Mouse (Mus musculus) spleen, postnatal 4 days (tissue): ENCODE data around the gene Clic1.
"Not testable (repeated sequence)": the region's sequence is repeated elsewhere in the genome, so short reads cannot be mapped to it uniquely, and the experiment has no call there.

ENCODE experiments used
- DNase-seq, 2 experiments: peaks; one replicate each; pipeline ENCODE4 v3.0.0; 2022; ENCODE audit warnings: low spot score in 2 of 2

Gene Clic1

GRCm38 (mm10) chr17:35021163-35021808, 28.5 kb upstream of the Clic1 start:
- DNase-seq = peak; percentile 89 to 98

DNA sequence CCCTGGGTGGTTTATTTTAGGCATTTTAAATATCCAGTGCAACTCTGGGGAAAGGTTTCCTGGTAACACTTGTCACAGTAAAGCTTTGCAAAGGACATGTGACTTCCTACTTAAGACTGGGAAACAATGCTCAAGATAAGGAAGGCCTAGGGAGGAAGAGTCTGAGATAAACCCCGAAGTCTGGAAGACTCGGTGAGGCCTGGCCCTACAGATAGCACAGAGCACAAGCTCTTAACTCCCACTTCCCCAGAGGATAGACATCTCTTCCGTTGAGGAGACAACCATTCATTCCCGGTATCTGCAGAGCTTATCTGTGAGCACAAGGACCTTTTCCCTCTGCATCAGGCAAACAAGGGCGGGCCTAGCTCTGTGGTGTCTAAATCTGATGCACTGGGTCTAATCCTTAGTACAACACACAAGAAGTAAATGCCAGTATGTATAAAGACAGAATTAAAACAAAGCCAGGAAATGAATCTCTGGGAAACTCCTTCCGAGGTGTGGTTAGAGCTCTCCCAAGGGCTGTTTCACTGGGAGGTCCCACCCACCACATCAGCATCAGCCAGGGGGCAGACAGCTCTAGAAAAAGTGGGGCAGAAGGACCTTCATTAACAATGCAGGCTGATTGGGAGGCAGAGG, 27.8 kb upstream of the Clic1 start:
- DNase-seq = no peak

GRCm38 (mm10) chr17:35022541-35023060, 27.2 kb upstream of the Clic1 start:
- DNase-seq = peak in 1 of 2 experiments; percentile 64

DNA sequence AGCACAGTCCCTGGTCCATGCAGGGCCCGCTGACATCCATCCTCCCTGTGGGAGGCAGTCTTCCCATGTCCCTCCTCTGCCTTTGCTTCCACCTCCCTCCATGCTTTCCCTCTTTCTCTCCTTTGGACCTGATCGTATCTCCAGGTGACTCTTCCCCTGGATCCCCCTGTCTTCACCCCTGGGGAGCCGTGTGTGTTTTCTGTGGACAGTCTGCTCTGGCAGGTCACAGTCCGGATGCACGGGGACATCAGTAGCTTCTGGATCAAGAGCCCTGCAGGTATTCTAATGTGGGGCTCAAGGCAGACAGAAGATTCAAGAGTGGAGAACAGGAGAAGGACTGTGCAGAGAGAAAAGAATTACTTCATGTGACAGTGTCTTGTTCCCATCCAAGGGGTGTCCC, 26.5 kb upstream of the Clic1 start:
- peak in 1 of 2 experiments; percentile 60 for DNase-seq

DNA sequence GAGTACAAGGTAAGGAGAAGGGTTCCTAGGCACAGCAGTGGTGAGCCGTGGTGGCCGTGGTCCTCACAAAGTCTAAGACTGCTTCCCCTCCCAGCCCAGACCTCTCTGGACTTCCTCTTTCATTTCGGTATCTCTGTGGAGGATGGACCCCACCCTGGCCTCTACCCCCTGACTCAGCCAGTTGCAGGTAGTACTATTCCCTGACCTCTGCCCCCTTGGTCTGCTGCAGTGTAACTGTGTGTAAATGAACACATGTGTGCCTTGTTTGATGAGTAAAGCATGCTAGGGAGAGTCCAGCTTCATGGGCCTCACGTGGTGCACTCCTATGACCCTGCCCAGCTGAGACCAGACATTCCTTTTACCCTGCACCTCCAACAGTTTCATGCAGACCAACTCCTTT, 26.0 kb upstream of the Clic1 start:
- DNase-seq = peak in 1 of 2 experiments; percentile 27

DNA sequence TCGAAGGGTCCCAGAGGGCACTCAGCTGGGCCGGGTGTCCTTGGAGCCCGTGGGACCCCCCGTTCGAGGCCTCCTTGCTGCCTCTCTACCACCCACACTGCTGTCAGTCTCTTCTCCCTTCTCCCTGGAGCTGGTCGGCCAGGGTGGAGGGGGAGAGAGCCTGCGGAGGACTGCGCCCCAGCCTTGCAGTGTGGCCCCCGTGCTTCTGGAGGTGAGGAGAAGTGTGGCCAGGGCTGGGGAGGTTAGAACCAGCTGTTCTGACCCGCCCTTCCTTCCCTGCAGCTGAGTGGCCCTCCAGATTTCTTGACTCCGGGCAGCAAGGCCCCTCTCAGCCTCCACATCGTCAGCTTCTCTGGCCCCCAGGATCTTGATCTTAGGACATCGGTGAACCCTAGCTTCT, 25.5 kb upstream of the Clic1 start:
- peak; percentile 20 to 67 for DNase-seq

DNA sequence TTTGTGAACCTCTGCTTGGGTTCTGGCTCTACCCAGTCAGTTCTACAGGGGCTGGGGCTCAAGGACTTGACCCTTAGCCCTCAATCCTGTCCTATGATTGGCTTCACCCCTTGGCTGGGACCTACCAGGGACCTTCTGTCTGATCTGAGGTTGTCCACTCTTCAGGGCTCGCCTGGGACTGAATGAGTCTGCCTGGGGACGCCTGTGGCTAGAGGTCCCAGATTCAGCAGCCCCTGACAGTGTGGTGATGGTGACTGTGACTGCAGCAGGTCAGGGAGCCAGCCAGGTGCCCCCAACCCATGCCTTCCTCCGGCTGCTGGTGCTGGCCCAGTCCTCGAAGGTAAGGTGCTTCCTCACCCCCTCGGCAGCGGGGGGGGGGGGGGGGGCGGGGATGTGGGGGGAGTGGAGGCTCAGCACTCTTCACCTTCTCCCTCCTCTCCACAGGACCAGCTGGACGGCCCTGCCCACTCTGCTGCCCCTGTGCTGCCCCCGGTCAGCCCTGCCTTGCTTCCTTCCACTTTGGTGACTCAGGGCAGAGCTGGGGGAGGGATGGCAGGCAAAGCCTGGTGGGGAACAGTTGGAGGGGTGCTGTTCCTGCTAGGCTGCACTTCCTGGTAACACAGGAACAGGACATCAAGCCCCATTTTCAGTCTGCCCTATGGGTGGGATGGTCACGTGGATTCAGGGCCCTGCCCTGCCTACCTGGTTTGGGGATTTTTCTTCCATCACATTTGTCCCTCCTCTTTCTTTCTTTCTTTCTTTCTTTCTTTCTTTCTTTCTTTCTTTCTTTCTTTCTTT, 24.9 kb upstream of the Clic1 start:
- DNase-seq = peak; percentile 15 to 65

- DNase-seq = peak in 1 of 2 experiments; percentile 61
Measured at GRCm38 (mm10) chr17:35026206-35026605, 23.6 kb upstream of the Clic1 start.

GRCm38 (mm10) chr17:35027277-35028068, 22.3 kb upstream of the Clic1 start, which contains the start of gene Sapcd1:
TSS of gene Sapcd1 (minus strand) at chr17:35028016.
- peak; percentile 43 to 73 for DNase-seq

- DNase-seq = no peak
Measured at GRCm38 (mm10) chr17:35028315-35028714, 21.5 kb upstream of the Clic1 start.

DNA sequence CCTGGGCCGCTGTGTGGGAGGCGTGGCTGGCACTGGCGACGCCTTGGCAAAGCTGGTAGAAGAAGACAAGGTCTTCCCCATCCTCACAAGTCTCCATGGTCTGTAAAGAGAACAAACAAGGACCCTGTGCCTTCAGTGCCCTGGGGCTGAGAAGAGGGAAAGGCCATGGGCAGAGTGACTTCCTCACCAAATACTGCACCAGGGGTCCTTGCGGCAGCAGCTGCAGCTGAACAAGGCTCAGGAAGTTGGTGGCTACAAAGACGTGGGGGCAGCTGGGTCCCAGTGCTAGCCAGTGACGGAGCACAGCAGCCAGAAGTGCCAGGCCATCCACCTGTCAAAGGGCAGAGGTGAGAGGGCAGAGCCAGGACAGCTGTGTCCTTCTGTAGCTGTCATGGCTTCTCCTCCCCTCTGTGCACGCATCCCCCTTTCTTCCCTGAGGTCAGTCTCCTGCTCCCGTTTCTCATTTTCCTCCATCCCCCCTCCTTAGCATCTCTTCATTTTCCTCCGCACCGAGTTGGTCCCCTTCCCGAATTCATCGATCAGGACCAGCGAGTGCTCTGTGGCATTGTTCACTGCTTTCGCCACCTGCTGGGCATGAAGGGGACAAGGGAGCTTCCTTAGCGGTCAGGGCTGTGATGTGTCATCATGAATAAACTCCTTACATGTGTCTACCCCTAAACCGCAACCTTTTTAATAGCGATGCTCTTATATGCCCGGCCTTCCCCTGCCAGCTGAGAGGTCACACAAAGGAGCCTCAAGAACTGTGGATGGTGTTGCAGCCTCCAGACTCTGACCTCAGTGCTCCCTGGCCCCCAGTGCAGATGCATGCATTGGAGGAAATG, 19.9 kb upstream of the Clic1 start:
- peak in 1 of 2 experiments; percentile 73 for DNase-seq

GRCm38 (mm10) chr17:35031272-35031671, 18.5 kb upstream of the Clic1 start:
- peak in 1 of 2 experiments; percentile 61 for DNase-seq

GRCm38 (mm10) chr17:35031880-35032279, 17.9 kb upstream of the Clic1 start:
- DNase-seq = no peak

GRCm38 (mm10) chr17:35032323-35032870, 17.4 kb upstream of the Clic1 start:
- peak in 1 of 2 experiments; percentile 63 for DNase-seq

- not testable (repeated sequence) for DNase-seq
Measured at GRCm38 (mm10) chr17:35033703-35034102, 16.1 kb upstream of the Clic1 start.

DNA sequence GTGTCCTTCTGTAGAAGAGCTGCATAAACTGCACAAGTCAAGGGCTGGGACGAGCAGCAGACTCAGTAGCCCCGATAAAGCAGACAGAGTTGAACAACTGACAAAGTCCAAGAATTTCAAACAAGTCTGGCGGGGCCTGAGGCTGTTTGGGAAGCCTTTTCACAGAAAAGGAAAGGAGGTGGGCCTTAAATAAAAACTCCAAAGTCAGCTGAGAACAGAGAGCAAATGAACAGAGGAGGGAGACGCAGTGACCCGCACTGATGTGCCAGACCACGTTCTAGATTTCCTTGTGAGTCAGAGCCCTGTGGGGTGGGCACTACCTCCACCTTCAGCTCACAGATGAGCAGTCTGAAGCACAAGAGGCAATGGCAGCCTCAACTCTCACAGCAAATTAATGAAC, 14.9 kb upstream of the Clic1 start:
- DNase-seq = no peak

GRCm38 (mm10) chr17:35039121-35039873, 10.5 kb upstream of the Clic1 start:
- DNase-seq = no peak

- no peak for DNase-seq
Measured at GRCm38 (mm10) chr17:35043794-35044193, 6.0 kb upstream of the Clic1 start.
